Mouse (Mus musculus): Measurements from ENCODE around the gene Syt7. TPM values are rescaled to one million over a fixed set of nuclear protein-coding genes. Genes with fewer than 3 reads are reported as not detected.

Syt7 gene
- polyA plus RNA-seq, 2 experiments = 2.0 to 5.0 TPM

GRCm38 (mm10) chr19:10343866-10344265, 45.0 kb upstream of the Syt7 start:
- ATAC-seq (ENCODE audit: low FRiP score, low read depth) = no peak
- TF ChIP-seq POLR2A (IDR thresholded peaks at IDR 0.05; ENCODE audit: borderline replicate concordance, extremely low read depth, insufficient read depth, insufficient read length) = no peak
- WGBS = 82% methylated on average over 10 of the region's 10 CpGs

GRCm38 (mm10) chr19:10345696-10346095, 43.2 kb upstream of the Syt7 start:
- TF ChIP-seq POLR2A (IDR thresholded peaks at IDR 0.05; ENCODE audit: borderline replicate concordance, extremely low read depth, insufficient read depth, insufficient read length) = no peak
- Histone ChIP-seq H3K4me1 (ENCODE audit: control insufficient read depth, insufficient read depth, low read length) (peaks cover 4% of the 10 kb centered on the region), H3K27me3 (ENCODE audit: control insufficient read depth, insufficient read depth, low read length) (no peaks in the 10 kb centered on the region), H3K36me3 (ENCODE audit: control insufficient read depth, insufficient read depth, low read length) (no peaks in the 10 kb centered on the region), H3K4me2 (replicated peaks; ENCODE audit: low read depth, low read length, severe bottlenecking) (no peak overlapping the region), H3K27ac (replicated peaks; ENCODE audit: low read depth, low read length) (no peak overlapping the region), H3K4me3 (replicated peaks; ENCODE audit: low read length) (no peak overlapping the region), H3K9ac (ENCODE audit: low read depth, low read length, severe bottlenecking) (no peak overlapping the region), H3K9me3 (ENCODE audit: control insufficient read depth, low read length) (no peaks in the 10 kb centered on the region)
- WGBS = 38% methylated on average over 12 of the region's 12 CpGs
- ATAC-seq (ENCODE audit: low FRiP score, low read depth) (no peak), DNase-seq (ENCODE audit: low spot score) (no peak)

More at GRCm38 (mm10) chr19:10343866-10344265, 45.0 kb upstream of the Syt7 start:
- no peak for DNase-seq (ENCODE audit: low spot score)
- H3K27me3 ChIP-seq (ENCODE audit: control insufficient read depth, insufficient read depth, low read length) = no peaks in the 10 kb centered on the region
- H3K9ac ChIP-seq (ENCODE audit: low read depth, low read length, severe bottlenecking) = no peak overlapping the region
- peaks cover 7% of the 10 kb centered on the region for H3K4me1 ChIP-seq (ENCODE audit: control insufficient read depth, insufficient read depth, low read length)
- H3K9me3 ChIP-seq (ENCODE audit: control insufficient read depth, low read length) = no peaks in the 10 kb centered on the region
- no peak overlapping the region for H3K4me3 ChIP-seq (replicated peaks; ENCODE audit: low read length)
- no peak overlapping the region for H3K27ac ChIP-seq (replicated peaks; ENCODE audit: low read depth, low read length)
- H3K4me2 ChIP-seq (replicated peaks; ENCODE audit: low read depth, low read length, severe bottlenecking) = no peak overlapping the region
- no peaks in the 10 kb centered on the region for H3K36me3 ChIP-seq (ENCODE audit: control insufficient read depth, insufficient read depth, low read length)

GRCm38 (mm10) chr19:10347628-10348273, 41.1 kb upstream of the Syt7 start:
- H3K9me3 ChIP-seq (ENCODE audit: control insufficient read depth, low read length) = no peaks in the 10 kb centered on the region
- DNase-seq (ENCODE audit: low spot score) (no peak), ATAC-seq (ENCODE audit: low FRiP score, low read depth) (no peak)
- H3K27ac ChIP-seq (replicated peaks; ENCODE audit: low read depth, low read length) = no peak overlapping the region
- no peak overlapping the region for H3K4me3 ChIP-seq (replicated peaks; ENCODE audit: low read length)
- TF ChIP-seq POLR2A (IDR thresholded peaks at IDR 0.05; ENCODE audit: borderline replicate concordance, extremely low read depth, insufficient read depth, insufficient read length) = no peak
- H3K4me1 ChIP-seq (ENCODE audit: control insufficient read depth, insufficient read depth, low read length) = no peaks in the 10 kb centered on the region
- H3K9ac ChIP-seq (ENCODE audit: low read depth, low read length, severe bottlenecking) = no peak overlapping the region
- 55% methylated on average over 5 of the region's 5 CpGs for WGBS
- H3K4me2 ChIP-seq (replicated peaks; ENCODE audit: low read depth, low read length, severe bottlenecking) = no peak overlapping the region
- no peaks in the 10 kb centered on the region for H3K36me3 ChIP-seq (ENCODE audit: control insufficient read depth, insufficient read depth, low read length)
- no peaks in the 10 kb centered on the region for H3K27me3 ChIP-seq (ENCODE audit: control insufficient read depth, insufficient read depth, low read length)

- no peaks in the 10 kb centered on the region for H3K9me3 ChIP-seq (ENCODE audit: control insufficient read depth, low read length)
- no peak for TF ChIP-seq POLR2A (IDR thresholded peaks at IDR 0.05; ENCODE audit: borderline replicate concordance, extremely low read depth, insufficient read depth, insufficient read length)
- no peak overlapping the region for H3K9ac ChIP-seq (ENCODE audit: low read depth, low read length, severe bottlenecking)
- WGBS = 84% methylated on average over 7 of the region's 7 CpGs
- ATAC-seq (ENCODE audit: low FRiP score, low read depth) = no peak
- no peak for DNase-seq (ENCODE audit: low spot score)
- H3K4me2 ChIP-seq (replicated peaks; ENCODE audit: low read depth, low read length, severe bottlenecking) = no peak overlapping the region
- no peaks in the 10 kb centered on the region for H3K4me1 ChIP-seq (ENCODE audit: control insufficient read depth, insufficient read depth, low read length)
- H3K4me3 ChIP-seq (replicated peaks; ENCODE audit: low read length) = no peak overlapping the region
- H3K36me3 ChIP-seq (ENCODE audit: control insufficient read depth, insufficient read depth, low read length) = no peaks in the 10 kb centered on the region
- no peaks in the 10 kb centered on the region for H3K27me3 ChIP-seq (ENCODE audit: control insufficient read depth, insufficient read depth, low read length)
- H3K27ac ChIP-seq (replicated peaks; ENCODE audit: low read depth, low read length) = no peak overlapping the region
Observed at GRCm38 (mm10) chr19:10352218-10352617, 36.7 kb upstream of the Syt7 start.

- H3K27ac ChIP-seq (replicated peaks; ENCODE audit: low read depth, low read length) = no peak overlapping the region
- no peaks in the 10 kb centered on the region for H3K36me3 ChIP-seq (ENCODE audit: control insufficient read depth, insufficient read depth, low read length)
- 74% methylated on average over 2 of the region's 2 CpGs for WGBS
- H3K9ac ChIP-seq (ENCODE audit: low read depth, low read length, severe bottlenecking) = no peak overlapping the region
- no peaks in the 10 kb centered on the region for H3K9me3 ChIP-seq (ENCODE audit: control insufficient read depth, low read length)
- no peaks in the 10 kb centered on the region for H3K4me1 ChIP-seq (ENCODE audit: control insufficient read depth, insufficient read depth, low read length)
- H3K27me3 ChIP-seq (ENCODE audit: control insufficient read depth, insufficient read depth, low read length) = no peaks in the 10 kb centered on the region; the same call in 1 of the 2 replicates
- ATAC-seq (ENCODE audit: low FRiP score, low read depth) (no peak), DNase-seq (ENCODE audit: low spot score) (no peak)
- no peak for TF ChIP-seq POLR2A (IDR thresholded peaks at IDR 0.05; ENCODE audit: borderline replicate concordance, extremely low read depth, insufficient read depth, insufficient read length)
- H3K4me2 ChIP-seq (replicated peaks; ENCODE audit: low read depth, low read length, severe bottlenecking) = no peak overlapping the region
- no peak overlapping the region for H3K4me3 ChIP-seq (replicated peaks; ENCODE audit: low read length)
Observed at GRCm38 (mm10) chr19:10354830-10355229, 34.1 kb upstream of the Syt7 start.

Data from limb, embryonic 14.5 days (tissue).